Mouse (Mus musculus): Measurements from ENCODE around the gene Ybx2. TPM values are rescaled to one million over a fixed set of nuclear protein-coding genes. Genes with fewer than 3 reads are reported as not detected.

The Ybx2 gene
- total and polyA plus RNA-seq, 3 experiments = 0.25 to 0.39 TPM; not detected in 1

DNA sequence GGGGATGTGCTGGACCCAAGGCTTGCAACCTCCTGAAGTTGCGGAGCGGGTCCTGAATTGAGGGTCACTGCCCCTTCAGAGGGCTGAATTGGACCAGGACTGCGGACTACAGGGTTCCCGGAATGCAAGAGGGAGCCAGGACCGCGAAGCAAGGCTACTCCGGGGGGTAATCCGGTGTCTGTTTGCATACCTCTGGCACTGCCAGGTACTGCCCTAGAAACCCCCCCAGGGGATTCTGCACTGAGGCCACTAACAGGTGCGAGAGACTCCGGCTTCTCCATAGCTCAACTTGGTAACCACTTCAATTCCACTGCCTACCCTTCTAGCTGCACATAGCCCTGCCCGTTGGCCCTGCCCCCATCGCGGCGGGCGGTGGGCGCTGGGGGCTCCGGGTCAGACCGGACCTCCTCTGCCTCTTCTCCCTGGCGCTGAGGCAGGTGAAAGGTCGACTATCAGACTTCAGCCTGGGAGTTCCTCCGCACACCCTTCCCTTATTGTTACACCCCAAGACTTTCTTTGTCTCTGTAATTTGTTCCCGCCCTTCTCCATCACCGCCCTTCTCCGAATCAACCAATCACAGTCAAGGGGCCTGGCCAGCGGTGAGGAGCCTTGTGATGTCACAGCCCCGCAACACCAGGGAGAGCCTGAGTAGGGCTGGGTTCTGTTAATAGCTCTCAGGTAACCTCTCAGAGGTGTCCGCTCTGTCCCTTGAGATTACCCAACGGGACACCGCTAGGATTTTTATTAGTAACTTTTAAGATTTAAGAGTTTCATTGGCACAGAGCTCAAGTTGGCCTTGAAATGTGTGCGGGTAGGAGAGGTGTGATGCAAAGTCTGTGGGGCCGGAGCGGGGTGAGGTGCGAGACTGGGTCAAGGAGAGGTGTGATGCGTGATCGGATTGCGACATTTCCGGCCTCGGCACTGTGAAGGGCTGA lies 34.9 kb upstream of the Ybx2 start, which contains the start of the genes 2810408A11Rik and Neurl4:
TSS of gene 2810408A11Rik (minus strand) at position 517 of the 935 bp plus-strand sequence.
TSS of gene Neurl4 (plus strand) at position 602 of the 935 bp plus-strand sequence.
- H3K79me2 ChIP-seq (replicated peaks; ENCODE audit: control insufficient read depth, extremely low read depth, insufficient read depth, poor library complexity, severe bottlenecking) = peaks cover 10% of the 10 kb centered on the region
- H3K4me1 ChIP-seq (ENCODE audit: control insufficient read depth in 1 of 2, insufficient read depth in 2 of 2) = peaks cover 7 to 32% of the 10 kb centered on the region in 2 experiments
- no peaks in the 10 kb centered on the region for H3K9me3 ChIP-seq (replicated peaks; ENCODE audit: low read length)
- peak; percentile 98 for DNase-seq (ENCODE audit: extremely low read depth)
- dilution Hi-C loops (cut with MboI; ENCODE audit: extremely low pct_ligation_motif_present, extremely low pct_unique_long_range_greater_than_20kb, low sequenced_read_pairs) = no loop called here
- H3K27ac ChIP-seq (ENCODE audit: insufficient read depth, low read depth) = peak within 1 kb of the TSS; percentile 75
- no peaks in the 10 kb centered on the region for H3K27me3 ChIP-seq (replicated peaks)
- peak within 1 kb of the TSS; percentile 73 for H3K4me2 ChIP-seq (ENCODE audit: insufficient read depth, low read depth, poor library complexity, severe bottlenecking)
- peaks cover 23 to 25% of the 10 kb centered on the region in 2 experiments for H3K36me3 ChIP-seq (replicated peaks in 1 of 2; ENCODE audit: control insufficient read depth in 1 of 2, insufficient read depth in 1 of 2, low read length in 1 of 2)
- H3K4me3 ChIP-seq (replicated peaks in 1 of 3; ENCODE audit: low read depth in 2 of 3, low read length in 2 of 3, poor library complexity in 1 of 3) = peak within 1 kb of the TSS; percentile 70 to 97 (median 82)
- in situ Hi-C loops (cut with MboI; ENCODE audit: low pct_ligation_motif_present, low pct_unique_long_range_greater_than_20kb, low sequenced_read_pairs) = no loop called here
- peak within 1 kb of the TSS; percentile 81 for H3K9ac ChIP-seq (ENCODE audit: insufficient read depth, low read depth)
- TF ChIP-seq RCOR1 (conservative IDR thresholded peaks at IDR 0.05; ENCODE audit: low read depth, low read length) (no peak; the same call in 1 of the 2 replicates), ELF1 (IDR thresholded peaks at IDR 0.05; ENCODE audit: low read depth, low read length) (peak; percentile 48; the same call in 1 of the 2 replicates), NELFE (IDR thresholded peaks at IDR 0.05; ENCODE audit: low read depth, low read length) (peak; percentile 86; the same call in 1 of the 2 replicates), USF1 (IDR thresholded peaks at IDR 0.05; ENCODE audit: low read depth, low read length) (no peak; the same call in 1 of the 2 replicates), KAT2A (IDR thresholded peaks at IDR 0.05; ENCODE audit: insufficient replicate concordance, low read length) (no peak), IRF4 (IDR thresholded peaks at IDR 0.05; ENCODE audit: low read depth, low read length) (peak; percentile 57), ZNF384 (IDR thresholded peaks at IDR 0.05; ENCODE audit: low read depth, low read length) (no peak), ZC3H11A (IDR thresholded peaks at IDR 0.05; ENCODE audit: low read depth, low read length) (no peak), BHLHE40 (IDR thresholded peaks at IDR 0.05; ENCODE audit: low read depth, low read length) (peak; percentile 42; the same call in 1 of the 2 replicates), MAX (IDR thresholded peaks at IDR 0.05; ENCODE audit: low read length) (peak; percentile 24; the same call in 1 of the 2 replicates), HCFC1 (IDR thresholded peaks at IDR 0.05; ENCODE audit: low read depth, low read length) (no peak), EP300 (IDR thresholded peaks at IDR 0.05; ENCODE audit: low read length) (peak; percentile 45; the same call in 1 of the 2 replicates), JUND (conservative IDR thresholded peaks at IDR 0.05; ENCODE audit: low read depth, low read length) (no peak), POLR2A (IDR thresholded peaks at IDR 0.05; ENCODE audit: low read depth, low read length) (peak; percentile 92), GABPA (IDR thresholded peaks at IDR 0.05; ENCODE audit: insufficient replicate concordance, low read depth, low read length) (no peak), PAX5 (IDR thresholded peaks at IDR 0.05; ENCODE audit: low read length) (no peak), ZKSCAN1 (IDR thresholded peaks at IDR 0.05; ENCODE audit: borderline replicate concordance, low read depth, low read length) (no peak), MEF2A (IDR thresholded peaks at IDR 0.05; ENCODE audit: borderline replicate concordance, low read depth, low read length) (peak; percentile 44; the same call in 1 of the 2 replicates), JUN (IDR thresholded peaks at IDR 0.05; ENCODE audit: insufficient read depth, low read depth, low read length) (no peak), NRF1 (IDR thresholded peaks at IDR 0.05; ENCODE audit: low read depth, low read length) (no peak), UBTF (IDR thresholded peaks at IDR 0.05; ENCODE audit: low read depth, low read length) (no peak), E2F4 (IDR thresholded peaks at IDR 0.05; ENCODE audit: insufficient replicate concordance, low read depth, low read length) (peak; percentile 79; the same call in 1 of the 2 replicates), SIN3A (IDR thresholded peaks at IDR 0.05; ENCODE audit: low read length) (peak; percentile 18; the same call in 1 of the 2 replicates), SMC3 (IDR thresholded peaks at IDR 0.05; ENCODE audit: low read depth, low read length) (peak; percentile 10; the same call in 1 of the 2 replicates), CTCF (conservative IDR thresholded peaks at IDR 0.05 in 1 of 2, IDR thresholded peaks at IDR 0.05 in 1 of 2; ENCODE audit: low read depth in 2 of 2, low read length in 2 of 2) (no peak), POLR2AphosphoS2 (IDR thresholded peaks at IDR 0.05; ENCODE audit: low read depth, low read length) (peak; percentile 81; the same call in 1 of the 2 replicates), CHD2 (IDR thresholded peaks at IDR 0.05; ENCODE audit: low read length) (peak; percentile 55), USF2 (conservative IDR thresholded peaks at IDR 0.05; ENCODE audit: low read depth, low read length) (no peak), MYC (IDR thresholded peaks at IDR 0.05; ENCODE audit: low read depth, low read length) (no peak), MAZ (IDR thresholded peaks at IDR 0.05; ENCODE audit: low read depth, low read length) (no peak), TBP (conservative IDR thresholded peaks at IDR 0.05; ENCODE audit: low read depth, low read length) (peak; percentile 84; the same call in 1 of the 2 replicates), MAFK (IDR thresholded peaks at IDR 0.05; ENCODE audit: insufficient replicate concordance, low read length) (no peak), RAD21 (IDR thresholded peaks at IDR 0.05; ENCODE audit: low read depth, low read length) (no peak), TCF12 (IDR thresholded peaks at IDR 0.05; ENCODE audit: low read depth, low read length) (peak; percentile 72), CHD1 (IDR thresholded peaks at IDR 0.05; ENCODE audit: low read depth, low read length) (no peak), ZMIZ1 (IDR thresholded peaks at IDR 0.05; ENCODE audit: low read depth, low read length) (peak; percentile 88), MXI1 (IDR thresholded peaks at IDR 0.05; ENCODE audit: low read depth, low read length) (peak; percentile 77)

Measured in CH12.LX (cell line).